Mouse (Mus musculus): ENCODE data around the gene Cxcr5.

DNA sequence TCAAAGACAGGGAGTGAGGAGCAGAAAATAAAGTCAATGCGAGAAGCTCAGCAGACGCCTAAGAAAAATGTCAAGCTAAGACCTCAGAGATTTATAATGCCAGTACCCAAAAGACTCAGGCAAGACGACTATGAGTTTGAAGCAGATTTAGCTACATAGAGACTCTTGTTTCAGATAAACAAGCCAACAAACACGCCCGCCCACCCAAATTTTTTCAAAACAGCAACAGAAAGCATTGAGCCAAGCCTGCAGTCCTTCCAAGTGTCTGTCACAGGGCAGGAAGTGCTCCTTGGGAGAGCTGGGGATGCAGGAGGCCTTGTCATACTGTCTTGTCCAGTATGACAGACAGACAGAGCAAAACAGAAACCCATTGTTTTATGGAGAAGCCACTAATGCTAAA is 38.0 kb downstream of the Cxcr5 start:
- TF ChIP-seq CTCF (IDR thresholded peaks at IDR 0.05; ENCODE audit: insufficient read depth, low read length): no peak
- no peak for TF ChIP-seq POLR2A (IDR thresholded peaks at IDR 0.05; ENCODE audit: borderline replicate concordance, extremely low read depth, low read depth, low read length)

All from lung, adult 2 months (tissue).